Mouse (Mus musculus): ENCODE measurements around the gene Crybb3.

The Crybb3 gene

DNA sequence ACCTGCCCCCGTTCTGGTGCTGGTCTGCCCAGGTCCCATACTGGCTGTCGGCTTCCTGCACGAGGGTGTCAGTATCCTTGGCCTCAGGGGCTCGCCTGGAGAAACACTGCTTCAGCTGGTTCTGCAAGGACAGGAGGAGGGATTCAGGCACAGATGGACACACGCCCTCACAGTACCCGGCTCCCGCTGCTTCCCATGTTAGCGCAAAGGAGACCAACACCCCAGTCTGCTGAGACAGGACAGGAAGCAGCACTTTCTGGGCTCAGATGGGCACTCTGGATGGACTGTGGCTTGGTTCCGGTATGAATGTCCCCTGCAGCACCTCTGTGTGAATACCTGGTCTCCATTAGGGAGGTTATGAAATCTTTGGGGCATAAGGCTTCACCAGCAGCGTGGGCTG, 20.1 kb upstream of the Crybb3 start:
- no peak for DNase-seq

DNA sequence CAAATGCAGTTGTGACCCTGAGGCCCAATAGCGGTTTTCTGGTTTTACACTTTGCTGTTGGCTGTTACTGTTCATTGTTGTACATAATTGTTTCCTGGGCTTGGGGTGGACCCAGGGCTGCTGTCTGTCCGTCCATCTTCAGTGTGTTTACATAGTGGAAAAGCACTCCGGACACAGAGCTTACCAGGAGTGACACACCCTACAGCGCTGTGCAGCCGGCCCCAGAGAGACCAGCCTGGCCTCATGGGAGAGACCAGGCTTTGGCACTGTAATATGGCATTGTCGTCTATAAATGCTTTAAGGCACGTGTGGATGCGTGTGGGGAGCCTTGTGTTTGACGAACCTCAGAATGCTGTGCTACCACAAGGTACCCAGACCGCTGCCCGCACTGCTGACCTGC, 19.0 kb upstream of the Crybb3 start:
- no peak for DNase-seq

GRCm38 (mm10) chr5:113099546-113099945, 18.2 kb upstream of the Crybb3 start:
- DNase-seq: peak; percentile 88

DNA sequence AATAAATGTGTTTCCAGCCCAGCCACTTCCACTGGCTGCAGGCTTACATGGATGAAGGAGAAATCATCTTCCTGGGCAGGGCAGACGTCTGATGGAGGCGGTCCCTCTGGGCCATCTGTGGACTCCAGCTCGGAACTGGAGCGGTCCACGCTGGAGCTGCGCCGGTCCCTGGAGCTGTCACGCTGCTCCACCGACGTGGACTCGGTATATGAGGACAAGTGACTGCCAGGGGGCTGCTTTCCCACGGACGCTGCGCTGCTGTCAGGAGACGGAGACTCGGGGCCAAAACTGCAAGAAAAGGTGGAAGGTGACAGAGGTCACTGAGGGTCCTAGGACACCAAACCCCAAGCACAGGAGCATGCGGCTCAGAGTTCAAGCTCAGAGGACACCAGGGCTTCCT, 16.2 kb upstream of the Crybb3 start:
- DNase-seq: no peak

GRCm38 (mm10) chr5:113095456-113095855, 14.1 kb upstream of the Crybb3 start:
- no peak for DNase-seq

DNA sequence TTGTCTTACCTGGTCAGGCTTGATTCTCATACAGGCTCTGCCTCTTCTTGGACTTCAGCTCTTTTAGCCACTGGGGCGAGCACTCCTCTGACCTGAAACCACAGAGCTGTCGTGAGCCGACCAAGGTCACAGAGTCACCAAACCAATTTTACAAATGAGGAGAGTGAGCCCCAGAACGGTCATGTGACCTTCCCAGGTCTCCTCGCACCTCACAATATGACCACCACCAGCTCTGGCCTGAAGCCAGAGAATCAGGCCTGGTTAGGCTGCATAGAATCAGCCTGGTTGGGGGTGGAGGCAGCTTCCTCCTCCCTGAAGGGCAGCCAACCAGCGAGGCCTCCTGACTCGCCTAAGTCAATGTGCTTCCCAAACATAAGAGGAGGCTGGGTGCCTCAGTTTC, 11.0 kb upstream of the Crybb3 start:
- DNase-seq: no peak

- peak; percentile 55 for DNase-seq
Observed at GRCm38 (mm10) chr5:113091162-113091561, 9.8 kb upstream of the Crybb3 start.

GRCm38 (mm10) chr5:113090750-113091149, 9.4 kb upstream of the Crybb3 start:
- peak; percentile 7 for DNase-seq

GRCm38 (mm10) chr5:113090077-113090690, 8.8 kb upstream of the Crybb3 start:
- no peak for DNase-seq

- no peak for DNase-seq
Observed at GRCm38 (mm10) chr5:113087465-113087864, 6.1 kb upstream of the Crybb3 start.

DNA sequence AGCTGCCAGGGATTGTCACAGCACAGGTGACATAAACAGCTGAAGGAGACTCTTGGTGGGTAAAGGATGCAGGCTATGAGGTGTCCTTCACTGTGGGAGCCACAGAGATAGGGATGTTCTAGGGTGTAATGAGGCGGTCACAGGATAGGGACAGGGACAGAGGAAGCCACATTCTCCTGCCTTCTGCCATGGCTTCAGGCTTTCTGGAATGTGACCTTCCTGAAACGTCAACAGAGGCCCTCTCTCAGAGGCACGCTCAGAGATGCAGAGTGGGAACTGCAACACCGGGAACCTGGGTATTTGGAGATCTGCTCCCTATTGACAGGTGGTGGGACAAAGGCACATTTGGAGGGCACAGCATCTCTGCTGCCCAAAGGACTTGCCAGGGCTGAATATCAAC, 5.6 kb upstream of the Crybb3 start:
- DNase-seq: no peak

- peak; percentile 66 for DNase-seq
Observed at GRCm38 (mm10) chr5:113086439-113086838, 5.1 kb upstream of the Crybb3 start.

DNA sequence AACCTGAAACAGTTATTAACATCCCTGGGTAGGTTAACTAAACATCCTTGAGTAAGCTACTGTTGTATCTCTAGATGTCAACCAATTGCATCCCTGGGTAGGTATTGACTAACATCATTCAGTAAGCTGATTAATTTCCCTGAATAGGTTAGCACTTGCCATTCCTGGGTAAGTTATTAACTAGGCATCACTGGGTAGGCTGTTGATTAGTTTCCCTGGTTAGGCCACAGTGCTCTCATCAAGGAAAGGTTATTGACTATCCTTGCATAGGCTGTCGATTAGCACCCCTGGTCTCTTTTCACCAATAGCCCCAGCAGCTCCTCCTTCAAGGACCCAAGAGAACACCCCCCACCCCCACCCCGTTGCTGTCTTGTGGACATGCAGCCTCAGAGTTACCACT, 4.5 kb upstream of the Crybb3 start:
- DNase-seq: no peak

DNA sequence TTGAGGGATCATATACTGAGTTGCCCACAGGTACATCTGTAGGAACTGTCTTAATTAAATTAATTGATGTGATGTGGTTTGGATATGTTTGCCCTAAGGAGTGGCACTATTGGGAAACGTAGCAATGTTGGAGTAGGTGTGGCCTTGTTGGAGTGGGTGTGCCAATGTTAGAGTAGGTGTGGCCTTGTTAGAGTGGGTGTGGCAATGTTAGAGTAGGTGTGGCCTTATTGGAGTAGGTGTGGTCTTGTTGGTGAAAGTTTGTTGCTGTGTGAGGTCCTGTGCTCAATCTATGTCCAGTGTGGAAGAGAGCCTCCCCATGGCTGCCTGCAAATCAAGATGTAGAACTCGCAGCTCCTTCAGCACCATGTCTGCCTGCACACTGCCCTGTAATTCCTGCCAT, 2.9 kb upstream of the Crybb3 start:
- no peak for DNase-seq

DNA sequence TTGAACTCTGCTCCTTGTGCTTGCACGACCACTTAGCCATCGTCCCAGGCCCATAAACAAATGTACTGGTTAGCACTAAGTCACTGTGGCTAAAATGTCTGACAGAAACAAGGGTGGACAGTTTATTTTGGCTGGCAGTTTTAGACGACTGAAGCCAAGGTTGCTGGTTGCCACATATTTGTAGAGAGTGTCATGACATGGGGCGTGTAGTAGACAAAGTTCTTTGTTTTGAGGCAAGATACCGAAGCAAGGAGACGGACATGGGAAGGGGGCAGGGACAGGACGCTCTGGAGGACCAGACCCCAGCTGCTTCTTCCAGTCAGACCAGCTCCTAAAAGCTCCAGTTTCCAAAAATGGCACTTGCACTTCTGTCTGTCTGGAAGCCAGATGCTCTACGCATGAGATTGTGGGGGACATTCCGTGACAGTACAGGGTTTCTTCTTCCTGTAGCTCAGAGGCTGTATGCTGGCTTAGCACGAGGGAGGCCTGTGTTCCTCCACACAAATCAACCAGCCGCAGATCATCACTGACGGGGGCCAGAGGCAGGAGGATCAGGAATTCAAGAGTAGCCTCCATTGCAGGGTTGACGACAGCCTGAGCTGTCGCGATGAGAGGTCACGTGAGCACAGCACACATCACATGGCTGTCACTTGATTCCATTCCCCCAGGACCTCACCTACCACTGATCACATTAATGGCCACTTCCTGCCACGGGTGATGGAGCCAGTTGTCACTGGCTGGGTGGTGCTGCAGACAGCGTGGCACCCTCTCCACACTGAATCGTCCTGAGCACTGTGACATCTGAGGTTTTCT, 1.2 kb upstream of the Crybb3 start:
- no peak for DNase-seq

DNA sequence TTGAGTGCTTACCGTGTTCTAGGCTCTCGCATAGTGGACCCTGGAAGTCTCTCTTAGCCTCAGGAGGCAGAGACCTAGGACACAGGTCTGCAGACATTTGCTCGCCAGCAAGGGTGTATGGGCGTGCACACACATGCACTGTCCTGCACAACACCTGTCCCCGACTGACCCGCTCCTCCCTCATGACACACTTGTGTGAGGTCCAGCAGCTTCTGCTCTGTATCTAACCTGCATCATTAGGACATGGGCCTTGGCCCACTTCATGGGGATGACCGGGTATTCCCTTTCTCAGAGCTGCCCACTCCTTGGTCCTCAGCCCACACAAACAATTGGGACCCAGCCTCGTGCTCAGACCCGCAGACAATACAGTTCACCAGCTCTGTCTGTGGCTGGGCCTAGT, 364 bp downstream of the Crybb3 start:
- no peak for DNase-seq

DNA sequence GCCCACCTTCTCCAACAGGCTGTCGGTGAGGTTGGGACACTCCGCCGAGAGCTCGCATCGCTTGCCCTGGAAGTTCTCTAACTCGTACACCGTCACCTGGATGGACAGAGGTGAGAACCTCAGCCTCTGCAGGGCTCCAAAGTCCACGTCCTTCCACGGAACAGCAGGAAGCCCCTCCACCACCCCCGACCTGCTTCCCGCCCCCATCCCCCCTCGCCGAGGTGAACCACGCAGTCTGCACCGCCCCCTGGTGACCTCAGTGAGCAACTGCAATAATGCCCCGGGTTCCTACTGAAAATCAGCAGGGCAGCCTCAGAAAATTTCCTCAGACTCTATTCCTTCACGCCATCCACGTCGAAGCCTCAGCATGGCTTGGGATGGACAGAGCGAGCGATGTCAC, 1.6 kb downstream of the Crybb3 start:
- peak; percentile 51 for DNase-seq

DNA sequence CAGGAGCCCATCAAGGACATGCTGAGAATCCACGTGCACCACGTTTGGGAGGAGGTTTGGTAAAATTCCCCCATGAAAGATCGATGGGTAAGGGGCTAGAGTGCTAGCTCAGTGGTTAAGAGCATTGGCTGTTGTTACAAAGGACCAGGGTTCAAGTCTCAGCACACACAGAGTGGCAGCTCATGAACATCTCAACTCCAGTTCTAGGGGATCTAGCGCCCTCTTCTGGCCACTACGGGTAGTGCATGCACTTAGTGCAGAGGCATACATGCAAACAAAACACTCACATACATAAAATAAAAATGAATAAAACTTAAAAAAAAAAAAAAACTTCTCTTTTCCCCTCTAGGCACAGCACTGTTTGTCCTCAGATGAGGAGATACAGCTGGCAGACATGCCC, 2.7 kb downstream of the Crybb3 start:
- no peak for DNase-seq

- DNase-seq: no peak
Observed at GRCm38 (mm10) chr5:113070017-113070416, 11.4 kb downstream of the Crybb3 start, which contains the start of gene Crybb2. Gene Crybb2, minus strand, starts transcription at chr5:113070117.

- peak; percentile 88 for DNase-seq
Observed at GRCm38 (mm10) chr5:113054308-113054707, 27.1 kb downstream of the Crybb3 start.

DNA sequence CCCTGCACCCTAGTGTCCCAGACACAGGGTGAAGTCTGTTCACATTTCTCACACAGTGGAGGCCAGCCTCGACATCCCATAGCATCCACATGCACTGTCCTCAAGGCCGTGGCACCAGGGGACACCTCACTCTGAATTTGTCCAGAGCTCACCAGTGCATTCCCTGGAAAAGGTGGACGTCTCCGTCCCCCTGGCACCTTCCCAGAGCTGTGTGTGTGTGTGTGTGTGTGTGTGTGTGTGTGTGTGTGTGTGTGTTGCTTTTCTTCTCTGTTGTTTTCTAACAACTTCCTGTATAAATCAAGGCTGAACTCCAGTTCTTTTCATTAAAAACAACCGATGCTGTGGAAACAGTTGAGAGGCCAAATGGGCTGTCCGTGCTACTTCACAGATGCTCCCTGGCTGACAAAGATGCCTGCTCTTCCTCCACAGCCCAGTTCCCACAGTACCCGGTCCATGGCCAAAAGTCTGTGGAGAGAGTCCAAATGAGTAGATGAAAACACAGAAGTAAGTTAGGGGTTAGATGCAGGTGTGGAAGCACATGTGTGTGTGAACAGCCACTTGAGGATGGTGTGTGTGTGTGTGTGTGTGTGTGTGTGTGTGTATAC, 30.7 kb downstream of the Crybb3 start:
- DNase-seq: no peak

DNA sequence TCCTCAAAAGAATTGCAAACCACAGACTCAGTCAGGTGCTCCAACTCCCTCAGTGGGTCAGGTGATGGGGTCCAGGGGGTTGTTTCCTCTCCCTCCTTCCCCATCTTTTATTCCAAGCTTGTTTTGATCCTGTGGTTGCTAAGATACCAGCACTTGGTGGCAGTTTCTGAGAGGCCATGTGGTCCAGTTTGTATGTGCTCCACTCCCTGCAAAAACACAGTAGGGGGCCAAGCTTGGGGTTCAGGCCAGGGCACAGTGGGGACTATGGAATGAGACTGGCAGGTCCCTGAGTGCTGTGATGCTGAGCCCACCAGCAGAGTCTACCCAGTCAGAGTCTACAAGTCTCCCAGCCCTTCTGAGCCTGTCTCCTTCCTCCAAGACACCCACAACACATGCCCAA, 31.5 kb downstream of the Crybb3 start:
- peak; percentile 39 for DNase-seq

DNA sequence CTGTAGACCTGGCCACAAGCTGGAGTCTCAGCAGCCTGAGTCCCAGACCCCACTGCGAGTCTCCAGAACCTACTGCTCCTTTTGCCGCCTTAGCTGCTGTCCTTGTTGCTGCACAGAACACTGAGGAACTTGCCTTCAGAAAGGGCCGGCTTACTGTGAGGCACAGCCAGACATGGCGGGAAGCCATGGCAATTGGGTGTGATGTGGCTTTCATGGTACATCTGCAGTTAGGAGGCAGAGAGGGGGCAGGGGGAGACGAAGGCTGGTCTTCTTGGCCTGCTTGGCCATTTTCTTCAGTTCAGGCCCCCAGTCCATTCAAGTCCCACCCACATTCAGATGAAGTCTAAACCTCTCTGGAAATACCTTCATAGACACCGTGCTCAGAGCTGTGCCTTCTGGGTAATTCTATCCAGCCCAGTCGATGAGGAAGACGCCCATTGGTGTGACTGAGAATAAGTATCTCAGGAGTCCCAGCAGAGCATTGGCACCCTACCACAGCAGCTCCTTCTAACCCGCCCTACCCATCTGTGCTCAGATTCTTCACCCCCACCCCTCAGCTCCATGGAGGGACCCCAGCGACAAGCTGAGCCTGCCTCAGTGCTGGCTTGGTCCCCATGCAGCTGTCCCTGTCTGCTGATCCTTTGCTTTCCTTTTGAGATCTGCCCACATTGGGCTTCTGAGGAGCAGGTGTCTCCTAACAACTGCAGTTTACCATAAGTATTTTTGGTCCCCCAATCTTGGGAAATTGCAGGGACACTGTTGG, 35.7 kb downstream of the Crybb3 start:
- no peak for DNase-seq
